Mouse (Mus musculus) lung, postnatal 4 days (tissue): ENCODE results near the gene Car1.
"Not testable (repeated sequence)": the region's sequence is repeated elsewhere in the genome, so short reads cannot be mapped to it uniquely, and the experiment has no call there.

Source experiments
- DNase-seq, 2 experiments: peaks; one replicate each; pipeline ENCODE4 v3.0.0; 2021

Car1 gene

GRCm38 (mm10) chr3:14808211-14808610 is at the start of gene Car1:
Gene Car1, minus strand, starts transcription at chr3:14808368.
- DNase-seq: no peak

DNA sequence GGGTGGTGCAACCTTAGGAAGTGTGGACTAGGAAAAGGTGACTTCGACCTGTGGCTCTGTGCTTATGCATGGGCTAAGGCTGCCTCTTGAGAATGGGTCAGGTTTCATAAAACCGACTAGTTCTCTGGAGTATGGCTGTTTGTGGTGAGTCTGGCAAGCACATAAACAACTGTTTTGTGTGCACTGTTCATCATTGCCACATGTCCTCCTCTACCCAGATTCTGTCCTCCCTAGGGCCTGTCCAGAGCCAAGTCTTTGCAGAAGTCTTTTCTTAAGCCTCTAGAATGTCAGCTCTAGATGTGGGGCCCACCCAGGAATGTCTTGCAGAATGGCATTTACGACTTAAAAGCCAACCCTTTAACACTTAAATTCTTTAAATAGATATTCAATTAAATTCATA is 49.7 kb upstream of the Car1 start:
- DNase-seq: no peak

DNA sequence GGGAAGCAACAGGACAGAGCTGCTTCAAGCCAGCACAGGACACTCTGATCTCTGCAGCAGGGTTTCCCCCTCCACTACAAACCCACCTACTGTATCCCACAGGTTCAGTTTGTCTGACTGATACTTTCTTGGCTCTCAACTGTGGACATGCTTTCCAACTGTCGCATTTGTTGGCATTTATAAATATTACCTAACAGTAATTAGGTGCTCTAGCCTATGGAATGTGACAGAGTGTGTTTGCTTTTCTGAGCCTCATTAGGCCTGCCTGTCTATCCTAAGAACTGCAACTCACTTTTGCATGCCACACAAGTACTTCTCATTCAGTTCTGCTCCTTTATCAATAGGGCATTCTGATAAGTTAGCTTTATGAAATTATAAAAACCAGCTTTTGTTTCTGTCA is 46.3 kb upstream of the Car1 start:
- DNase-seq: no peak

GRCm38 (mm10) chr3:14853966-14854365 is 45.8 kb upstream of the Car1 start:
- no peak for DNase-seq

DNA sequence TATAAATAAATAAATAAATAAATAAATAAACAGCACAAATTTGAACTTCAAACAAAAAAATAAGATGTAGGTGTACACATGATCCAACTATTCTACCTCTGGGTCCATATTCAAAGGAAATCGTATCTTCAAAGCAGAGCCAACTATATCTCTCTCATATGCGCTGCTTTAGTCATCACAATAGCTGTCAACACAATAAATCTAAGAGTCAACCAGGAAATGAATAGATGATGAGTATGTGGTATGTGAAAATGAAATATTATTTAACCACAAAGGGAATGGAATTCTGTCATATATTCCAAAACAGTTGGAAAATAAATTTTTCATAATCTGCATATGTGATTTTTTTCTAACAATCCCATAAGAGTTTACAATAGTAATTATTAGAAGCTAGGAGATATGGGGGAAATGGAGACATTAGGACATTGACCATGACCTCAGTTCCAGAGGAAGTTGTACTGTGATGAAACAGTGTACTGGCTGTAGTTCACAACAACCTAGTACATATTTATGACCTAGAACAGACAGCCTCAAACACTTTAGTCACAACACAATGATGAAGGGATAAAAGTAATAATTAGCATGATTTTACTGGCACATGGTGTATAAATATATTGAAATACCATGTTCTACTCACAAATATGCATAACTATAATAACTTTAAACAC is 40.6 kb upstream of the Car1 start:
- no peak for DNase-seq

DNA sequence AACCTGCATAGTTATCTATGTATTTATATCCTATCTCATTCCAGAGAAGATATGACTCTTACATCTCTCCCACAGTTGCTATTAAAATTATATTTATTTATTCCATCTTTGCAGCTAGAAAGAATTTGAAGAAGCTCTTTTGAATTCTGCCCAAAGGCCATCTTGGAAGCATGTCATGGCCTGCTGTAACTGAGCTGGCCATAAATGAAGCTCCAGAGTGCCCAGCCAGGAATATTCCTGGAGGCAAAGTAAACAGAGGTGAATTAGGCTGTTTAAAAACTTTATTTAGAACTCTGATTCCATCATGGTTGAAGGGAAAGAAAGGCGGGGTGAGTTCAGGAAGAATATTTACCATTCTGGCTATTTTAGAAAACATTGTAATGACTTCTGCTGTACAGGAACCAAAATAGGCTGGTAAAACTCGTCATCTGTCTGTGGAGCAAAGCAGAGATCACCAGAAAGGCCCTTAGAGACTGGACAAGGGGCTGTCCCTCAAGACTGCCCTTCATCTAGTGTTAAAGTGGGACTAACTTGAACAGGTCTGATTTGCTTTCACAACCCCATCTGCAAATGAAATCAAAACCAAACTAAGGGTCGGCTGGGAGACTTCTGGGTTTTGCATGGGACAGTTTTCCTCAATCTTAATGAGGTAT is 31.4 kb upstream of the Car1 start:
- no peak for DNase-seq

- no peak for DNase-seq
These were observed 30.8 kb upstream of the Car1 start for GRCm38 (mm10) chr3:14838936-14839335.

GRCm38 (mm10) chr3:14832766-14833165 is 24.6 kb upstream of the Car1 start:
- DNase-seq: no peak

- no peak for DNase-seq
These were observed 23.2 kb upstream of the Car1 start for GRCm38 (mm10) chr3:14831219-14831835.

GRCm38 (mm10) chr3:14828896-14829295 is 20.7 kb upstream of the Car1 start:
- no peak for DNase-seq

DNA sequence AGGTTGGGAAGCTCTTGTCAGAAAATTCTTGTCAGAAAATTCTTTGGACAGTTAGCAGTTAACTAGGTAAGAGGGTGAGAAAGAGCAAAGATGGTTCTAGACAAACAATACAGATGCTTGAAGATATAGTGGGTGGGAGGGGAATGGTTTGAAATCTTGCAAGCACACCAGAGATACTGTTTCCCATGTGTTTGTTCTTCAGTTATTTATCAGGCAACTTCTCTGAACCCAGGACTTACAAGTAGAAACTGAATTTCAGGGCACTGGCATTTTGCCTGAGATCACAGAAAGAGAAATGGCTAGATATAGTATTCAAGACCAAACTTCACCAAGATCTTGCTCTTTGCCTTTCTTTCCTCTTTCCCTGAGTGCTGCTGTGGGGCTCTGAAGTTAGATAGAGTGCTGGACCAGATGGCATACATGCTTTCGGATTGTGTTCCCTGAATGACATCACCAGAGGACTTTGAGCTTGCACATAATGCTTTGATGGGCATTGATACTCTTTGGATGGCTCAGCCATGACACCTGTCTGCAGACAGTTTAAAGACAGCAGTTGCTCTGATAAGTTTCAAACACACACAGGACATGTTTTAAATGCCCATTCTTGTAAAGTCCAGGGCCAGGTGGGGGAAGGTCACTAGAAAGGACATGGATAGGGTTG is 11.8 kb upstream of the Car1 start:
- no peak for DNase-seq

DNA sequence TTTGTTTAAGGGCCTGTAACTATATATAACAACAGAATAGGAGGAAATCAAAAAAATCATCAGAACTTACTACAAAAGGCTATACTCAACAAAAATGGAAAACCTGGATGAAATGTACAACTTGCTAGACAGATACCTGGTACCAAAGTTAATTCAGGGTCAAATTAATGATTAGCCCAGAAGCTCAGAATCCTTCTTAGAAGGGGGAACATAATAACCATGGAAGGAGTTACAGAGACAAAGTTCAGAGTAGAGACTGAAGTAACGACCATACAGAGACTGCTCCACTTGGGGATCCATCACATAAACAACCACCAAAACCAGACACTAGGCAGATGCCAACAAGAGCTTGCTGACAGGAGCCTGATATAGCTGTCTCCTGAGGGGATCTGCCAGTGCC is 7.2 kb upstream of the Car1 start:
- not testable (repeated sequence) for DNase-seq

DNA sequence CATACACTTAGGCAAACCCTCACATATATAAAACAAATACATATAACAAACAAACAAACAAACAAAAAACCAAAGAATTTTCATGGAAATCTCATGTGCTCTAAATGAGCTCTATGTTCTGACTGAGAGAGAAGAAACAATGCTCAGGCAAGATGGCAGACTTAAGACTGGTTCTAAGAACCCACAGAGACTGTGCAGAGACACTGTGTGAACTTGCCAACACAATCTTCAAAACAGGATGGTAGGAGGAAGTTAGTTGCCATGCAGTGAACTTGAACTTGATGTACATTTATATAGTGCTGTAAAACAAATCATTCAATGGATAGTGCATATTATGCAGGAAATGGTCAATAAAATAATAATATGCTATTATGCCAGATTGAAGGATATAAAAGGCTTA is 1.5 kb downstream of the Car1 start:
- no peak for DNase-seq

- no peak for DNase-seq
These were observed 2.2 kb downstream of the Car1 start for GRCm38 (mm10) chr3:14805962-14806361.

DNA sequence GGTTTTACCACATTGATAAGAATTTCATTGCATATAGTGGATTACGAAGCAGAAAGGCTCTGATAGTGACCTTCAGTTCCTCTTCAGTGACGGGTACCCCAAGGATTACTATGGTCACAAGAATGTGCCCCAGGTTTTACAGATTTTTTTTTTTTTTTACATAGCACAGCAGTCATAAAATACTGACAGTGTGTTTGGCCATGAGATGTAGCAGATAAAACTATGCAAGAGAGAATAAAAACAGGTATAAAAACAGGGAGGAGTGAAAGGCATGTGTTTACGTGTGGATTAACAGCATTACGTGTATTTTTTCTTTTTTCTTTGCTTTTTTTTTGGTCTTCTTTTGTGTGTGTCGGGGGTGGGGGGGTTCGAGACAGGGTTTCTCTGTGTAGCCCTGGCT is 3.3 kb downstream of the Car1 start:
- DNase-seq: no peak

DNA sequence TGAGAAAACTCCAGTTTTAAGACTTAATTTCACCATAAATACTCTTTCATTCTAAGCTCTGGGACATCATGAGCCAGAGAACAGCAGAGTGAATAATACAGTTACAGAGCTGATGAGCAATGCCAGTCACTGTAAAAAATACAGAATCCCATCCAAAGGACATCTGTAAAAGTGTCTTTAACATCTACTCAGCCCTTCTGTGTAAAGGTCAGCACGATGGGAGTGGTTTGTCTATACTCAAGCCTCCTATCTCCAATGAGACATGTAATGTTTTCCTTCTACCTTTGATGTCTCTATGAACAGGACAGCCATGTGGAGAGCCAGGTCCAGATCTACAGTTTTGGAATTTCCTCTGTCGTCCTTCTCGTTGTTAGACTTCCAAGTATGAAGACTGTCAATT is 11.1 kb downstream of the Car1 start:
- DNase-seq: no peak

DNA sequence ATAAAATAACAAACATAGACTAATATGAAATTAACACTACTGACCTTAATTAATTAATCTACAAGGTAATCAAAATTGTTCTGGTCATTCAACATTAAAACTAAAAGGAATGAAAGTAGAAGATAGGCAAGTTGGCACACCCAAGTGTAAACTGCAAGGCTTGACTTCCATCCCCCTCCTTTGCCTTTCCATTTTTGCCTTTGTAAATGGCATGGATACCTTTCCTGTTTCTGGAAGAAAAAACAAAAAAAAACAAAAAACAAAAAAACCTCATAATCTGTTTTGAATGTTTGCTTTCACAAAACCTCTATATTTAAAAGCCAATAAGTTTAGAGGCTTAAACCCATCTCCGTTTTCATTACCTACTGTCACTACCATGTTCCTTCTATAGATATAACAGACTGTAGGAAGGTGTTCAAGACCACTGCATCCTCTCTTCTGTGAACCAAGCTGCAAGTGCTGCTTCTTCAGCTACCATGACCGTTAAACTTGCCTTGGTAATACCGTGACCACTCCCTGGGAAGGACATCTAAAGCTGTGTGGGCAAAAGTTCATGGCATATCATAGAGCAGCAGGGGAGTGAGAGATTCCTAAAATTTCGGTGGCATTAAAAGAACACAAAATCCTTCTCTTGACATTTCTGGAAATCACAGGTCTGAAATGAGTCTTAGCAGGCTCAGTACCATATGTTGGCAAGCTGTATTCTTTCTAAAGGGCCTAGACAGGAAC is 12.7 kb downstream of the Car1 start:
- no peak for DNase-seq

- DNase-seq: no peak
These were observed 16.1 kb downstream of the Car1 start for GRCm38 (mm10) chr3:14792032-14792431.

DNA sequence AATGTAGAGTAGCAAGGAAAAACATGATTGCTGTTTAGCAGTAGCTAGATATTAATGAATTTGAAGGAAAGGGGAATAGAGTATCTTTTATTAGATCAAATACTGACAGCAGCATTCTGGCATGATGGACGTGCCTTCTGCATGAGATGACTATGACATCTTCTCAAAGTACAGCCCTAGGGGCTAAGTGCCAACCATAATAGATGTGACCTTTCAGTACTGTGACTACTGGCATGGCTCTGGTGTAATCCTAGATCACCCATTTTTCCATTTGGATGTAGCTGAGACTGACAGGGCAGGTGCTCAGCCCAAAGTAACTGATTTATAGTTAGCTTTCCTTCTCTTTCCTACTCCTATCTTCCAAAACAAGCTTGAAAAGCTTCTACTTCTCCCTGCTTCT is 20.6 kb downstream of the Car1 start:
- DNase-seq: no peak

GRCm38 (mm10) chr3:14787136-14787535 is 21.0 kb downstream of the Car1 start:
- peak; percentile 7 to 51 for DNase-seq

GRCm38 (mm10) chr3:14786551-14787079 is 21.6 kb downstream of the Car1 start:
- no peak for DNase-seq

DNA sequence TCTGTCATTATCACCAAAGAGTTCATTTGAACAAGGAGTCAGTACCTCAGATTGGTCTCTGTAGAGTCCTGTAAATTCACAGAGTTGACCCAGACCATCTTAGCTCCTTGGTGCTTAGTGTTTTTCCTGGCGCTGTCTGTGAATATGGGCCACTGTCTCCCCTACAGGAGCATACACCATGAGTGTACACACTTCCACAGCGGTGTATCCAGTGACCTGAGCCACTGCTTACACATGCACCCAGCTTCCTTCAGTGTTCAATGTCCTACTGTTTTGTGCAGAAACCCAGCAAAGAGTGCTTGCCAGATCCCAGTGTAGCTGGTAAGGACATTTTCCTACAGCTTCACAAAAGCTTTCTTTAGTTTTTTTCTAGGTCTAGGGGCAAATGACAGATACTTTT is 22.8 kb downstream of the Car1 start:
- no peak for DNase-seq

- DNase-seq: not testable (repeated sequence)
These were observed 25.0 kb downstream of the Car1 start for GRCm38 (mm10) chr3:14783198-14783597.
